Mouse (Mus musculus) kidney, adult 9 months (tissue): Measurements from ENCODE around the gene Impg2.

ENCODE experiments used
- DNase-seq: peaks from one replicate; pipeline ENCODE4 v3.0.0; 2022

Impg2 gene

GRCm38 (mm10) chr16:56302996-56303395 is 98.9 kb downstream of the Impg2 start:
- DNase-seq: no peak

- no peak for DNase-seq
Measured at GRCm38 (mm10) chr16:56304167-56304566, 100.1 kb downstream of the Impg2 start.

- DNase-seq: peak; percentile 76
Measured at GRCm38 (mm10) chr16:56307575-56307974, 103.5 kb downstream of the Impg2 start.

- no peak for DNase-seq
Measured at GRCm38 (mm10) chr16:56311291-56311690, 107.2 kb downstream of the Impg2 start.
